ENCODE assay signal across 16 mouse cellular contexts in genomic region chr2:6667611-6668010, GRCm38 (mm10).
DNase-seq lines count a peak whose midpoint lies in the region; ATAC-seq and TF ChIP-seq lines count a peak whose summit lies in the region.
"Had no signal": no experiment of that assay in that cellular context is flagged by ENCODE, and none has a peak within 500 bp of the region (broad histone marks: within the 10 kb centered on the region; RNA-seq: fewer than 3 reads in every experiment).

No protein-coding gene starts in this region.

- no peak overlapping the region for H3K4me3 ChIP-seq in midbrain, embryonic 15.5 days
- H3K4me3 ChIP-seq in midbrain, embryonic 10.5 days = no peak overlapping the region
- no peak overlapping the region for H3K4me3 ChIP-seq in myocyte
- no peak overlapping the region for H3K4me3 ChIP-seq in thymus, adult 2 months (ENCODE audit: control insufficient read depth, insufficient read depth, low read length)
- H3K4me3 ChIP-seq: heart, embryonic 12.5 days; limb, embryonic 15.5 days had no signal

- TF ChIP-seq POLR2A in myocyte (IDR thresholded peaks at IDR 0.05; ENCODE audit: insufficient read length, low read depth) = no peak
- TF ChIP-seq POLR2A in thymus, adult 2 months (IDR thresholded peaks at IDR 0.05; ENCODE audit: control insufficient read depth, extremely low read depth, insufficient read depth, low read length, poor library complexity) = no peak

- no peak overlapping the region for H3K4me2 ChIP-seq in midbrain, embryonic 15.5 days
- no peak overlapping the region for H3K4me2 ChIP-seq in myocyte (ENCODE audit: low read depth)
- H3K4me2 ChIP-seq: heart, embryonic 12.5 days; limb, embryonic 15.5 days had no signal

- no peak for DNase-seq in frontal cortex, postnatal 10 days (ENCODE audit: low spot score in 2 of 2)
- no peak for DNase-seq in midbrain, embryonic 10.5 days (ENCODE audit: low spot score)
- peak; percentile 8 to 33 for DNase-seq in cerebellum, postnatal 25 days
- no peak for DNase-seq in spleen, postnatal 36 days (ENCODE audit: low spot score in 2 of 2)
- no peak for DNase-seq in thymus, adult 2 months
- DNase-seq: adrenal gland, postnatal 14 days; kidney, postnatal 25 days; lung, postnatal 10 days; midbrain, embryonic 14.5 days; thymus, adult 18-20 months had no signal

- H3ac ChIP-seq in myocyte (ENCODE audit: control insufficient read depth, insufficient read length) = no peak overlapping the region

- H3K9me3 ChIP-seq in midbrain, embryonic 15.5 days = no peaks in the 10 kb centered on the region
- H3K9me3 ChIP-seq in midbrain, embryonic 10.5 days (replicated peaks) = no peaks in the 10 kb centered on the region
- H3K9me3 ChIP-seq: heart, embryonic 12.5 days; limb, embryonic 15.5 days had no signal

- H3K36me3 ChIP-seq in midbrain, embryonic 15.5 days (replicated peaks) = no peaks in the 10 kb centered on the region
- no peaks in the 10 kb centered on the region for H3K36me3 ChIP-seq in midbrain, embryonic 10.5 days
- H3K36me3 ChIP-seq in myocyte (ENCODE audit: control insufficient read depth, insufficient read depth) = no peaks in the 10 kb centered on the region
- H3K36me3 ChIP-seq in thymus, adult 2 months (ENCODE audit: control insufficient read depth, insufficient read depth, low read length) = peaks cover 26% of the 10 kb centered on the region; the same call in 1 of the 2 replicates
- H3K36me3 ChIP-seq: limb, embryonic 15.5 days had no signal

- peak; percentile 51 for ATAC-seq in frontal cortex, adult (ENCODE audit: low TSS enrichment)
- no peak for ATAC-seq in midbrain, embryonic 15.5 days (replicated peaks)
- ATAC-seq: Patski had no signal

- no peak for TF ChIP-seq CTCF in thymus, adult 2 months (IDR thresholded peaks at IDR 0.05; ENCODE audit: borderline replicate concordance, control insufficient read depth, extremely low read depth, insufficient read depth, low read length, poor library complexity)

- no peak overlapping the region for H3K9ac ChIP-seq in midbrain, embryonic 15.5 days
- H3K9ac ChIP-seq: heart, embryonic 12.5 days; limb, embryonic 15.5 days had no signal

- 0 out of 2 replicates have a peak, but pooled peaks cover 3% of the 10 kb centered on the region for H3K4me1 ChIP-seq in midbrain, embryonic 15.5 days
- peaks cover 4% of the 10 kb centered on the region; the same call in 1 of the 2 replicates for H3K4me1 ChIP-seq in midbrain, embryonic 10.5 days
- H3K4me1 ChIP-seq in thymus, adult 2 months (replicated peaks; ENCODE audit: control insufficient read depth, insufficient read depth, low read length) = no peaks in the 10 kb centered on the region
- H3K4me1 ChIP-seq: heart, embryonic 12.5 days; limb, embryonic 15.5 days had no signal

- H3K79me2 ChIP-seq in myocyte (ENCODE audit: control insufficient read depth, insufficient read depth) = peaks cover 15% of the 10 kb centered on the region

- 79% methylated on average over 4 of the region's 4 CpGs for WGBS in midbrain, embryonic 15.5 days
- WGBS in midbrain, embryonic 10.5 days = 91% methylated on average over 4 of the region's 4 CpGs
- WGBS in thymus, adult 2 months = 60% methylated on average over 4 of the region's 4 CpGs

- 0 out of 2 replicates have a peak overlapping the region, but pooled peaks have one; percentile 34 for H3K27ac ChIP-seq in midbrain, embryonic 15.5 days
- H3K27ac ChIP-seq in midbrain, embryonic 10.5 days (replicated peaks) = no peak overlapping the region
- no peak overlapping the region for H3K27ac ChIP-seq in thymus, adult 2 months (ENCODE audit: control insufficient read depth, insufficient read depth, low read length)
- H3K27ac ChIP-seq: limb, embryonic 15.5 days had no signal

- H3K27me3 ChIP-seq in midbrain, embryonic 15.5 days (replicated peaks) = no peaks in the 10 kb centered on the region
- H3K27me3 ChIP-seq in midbrain, embryonic 10.5 days (ENCODE audit: low read depth, poor library complexity, severe bottlenecking) = no peaks in the 10 kb centered on the region
- H3K27me3 ChIP-seq in myocyte (ENCODE audit: control insufficient read depth, insufficient read depth, insufficient read length) = no peaks in the 10 kb centered on the region
- H3K27me3 ChIP-seq in thymus, adult 2 months (ENCODE audit: control insufficient read depth, insufficient read depth, low read length) = no peaks in the 10 kb centered on the region
- H3K27me3 ChIP-seq: heart, embryonic 12.5 days; limb, embryonic 15.5 days; Patski had no signal

TF ChIP-seq in myocyte, 11 proteins besides CTCF, POLR2A, EP300 and RAD21:
- TF ChIP-seq MYOG (IDR thresholded peaks at IDR 0.05; ENCODE audit: control insufficient read depth in 1 of 3, insufficient read depth in 1 of 3, insufficient read length in 2 of 3, low read depth in 2 of 3) (peak in 2 of 3 experiments; percentile 37 to 78), USF1 (IDR thresholded peaks at IDR 0.05; ENCODE audit: low read depth) (no peak), SRF (IDR thresholded peaks at IDR 0.05; ENCODE audit: control insufficient read depth, insufficient read length, low read depth) (no peak), MAX (IDR thresholded peaks at IDR 0.05; ENCODE audit: low read depth) (no peak), MYOD1 (IDR thresholded peaks at IDR 0.05; ENCODE audit: control insufficient read depth in 1 of 3, insufficient read length in 2 of 3, low read depth in 2 of 3) (peak; percentile 21 to 93 (median 93)), TCF3 (IDR thresholded peaks at IDR 0.05; ENCODE audit: insufficient read length, low read depth) (peak; percentile 33), POLR2AphosphoS2 (IDR thresholded peaks at IDR 0.05; ENCODE audit: insufficient read length, low read depth) (no peak), TCF12 (IDR thresholded peaks at IDR 0.05; ENCODE audit: insufficient read depth, poor library complexity, severe bottlenecking) (peak; percentile 90)

Comparison
In these comparisons a context has a peak if more than half of its experiments do, and no peak if none do; other contexts are left out.
1. DNase-seq: peak in cerebellum, postnatal 25 days (2 of 2); none in frontal cortex, postnatal 10 days (0 of 2), midbrain, embryonic 10.5 days (single experiment), spleen, postnatal 36 days (0 of 2) and thymus, adult 2 months (single experiment).